Mouse (Mus musculus) lung, postnatal 0 days (tissue): ENCODE data around the gene Sirt6. TPM values are rescaled to one million over a fixed set of nuclear protein-coding genes. Genes with fewer than 3 reads are reported as not detected.
A peak's percentile ranks its signal among the peaks of the same experiment; 100 is the strongest.

Source experiments
- ATAC-seq: fragments of 200-750 bp; cut with Nextera tagmentation; 2 replicates; pipeline ENCODE4 v1.8.0; 2017; ENCODE audit warnings: moderate library complexity
- DNase-seq: peaks from one replicate; pipeline ENCODE4 v3.0.0-alpha.2; 2016; ENCODE audit warnings: low spot score
- H3K27ac ChIP-seq: fragments of 300-500 bp; sonication (generic); 2 replicates; pipeline ENCODE4 v1.5.1; 2014; ENCODE audit warnings: antibody characterized with exemption, mild to moderate bottlenecking, low read length, mixed read lengths
- H3K27me3 ChIP-seq: fragments of 300-500 bp; sonication (generic); replicated peaks from 2 replicates; pipeline ENCODE4 v1.6.1; 2014; ENCODE audit warnings: low read length, mixed read lengths; ENCODE audit not compliant: insufficient read depth
- H3K36me3 ChIP-seq: fragments of 300-500 bp; sonication (generic); 2 replicates; pipeline ENCODE4 v1.6.1; 2014; ENCODE audit warnings: low read length, mixed read lengths; ENCODE audit not compliant: insufficient read depth
- H3K4me1 ChIP-seq: fragments of 300-500 bp; sonication (generic); 2 replicates; pipeline ENCODE4 v1.6.1; 2014; ENCODE audit warnings: antibody characterized with exemption, low read depth, low read length, mixed read lengths; ENCODE audit not compliant: insufficient read depth
- H3K4me2 ChIP-seq: fragments of 300-500 bp; sonication (generic); replicated peaks from 2 replicates; pipeline ENCODE4 v1.6.1; 2014; ENCODE audit warnings: low read depth, mild to moderate bottlenecking, low read length, moderate library complexity, mixed read lengths
- H3K4me3 ChIP-seq: fragments of 300-500 bp; sonication (generic); 2 replicates; pipeline ENCODE4 v1.5.1; 2014; ENCODE audit warnings: low read depth, low read length
- H3K9ac ChIP-seq: fragments of 300-500 bp; sonication (generic); replicated peaks from 2 replicates; pipeline ENCODE4 v1.6.1; 2014; ENCODE audit warnings: low read depth, mild to moderate bottlenecking
- H3K9me3 ChIP-seq: fragments of 300-500 bp; sonication (generic); 2 replicates; pipeline ENCODE4 v1.6.1; 2016; ENCODE audit warnings: low read length, mixed read lengths
- CTCF ChIP-seq: IDR thresholded peaks from 2 replicates; pipeline ENCODE4 v1.5.1; 2016; ENCODE audit warnings: antibody characterized with exemption, mild to moderate bottlenecking
- EP300 ChIP-seq: IDR thresholded peaks from 2 replicates; pipeline ENCODE4 v1.6.1; 2016; ENCODE audit warnings: antibody characterized with exemption, mild to moderate bottlenecking, control low read depth
- WGBS: fragments of 180-500 bp; shearing (Covaris S2); extraction: QIAGEN DNeasy Blood & Tissue Kit; methylation state at CpG from one replicate; pipeline ENCODE4 v1.1.7; 2014; 5-methylcytosine and 5-hydroxymethylcytosine counted together
- polyA plus RNA-seq: library from polyadenylated mRNA; unstranded; fragments of >200 nt; fragmentation: Nextera tagmentation; extraction: Ambion mirVana; gene quantifications from 2 replicates; pipeline ENCODE4 v1.2.1, GENCODE M21; 2015

The Sirt6 gene
- polyA plus RNA-seq, 1 experiment from 2014 or later, result 24.1 TPM

GRCm38 (mm10) chr10:81627836-81628220, 231 bp upstream of the Sirt6 start:
- H3K9me3 ChIP-seq, result no peaks in the 10 kb centered on the region
- H3K27ac ChIP-seq, result peak overlapping the region; percentile 92
- peaks cover 13% of the 10 kb centered on the region for H3K4me1 ChIP-seq
- H3K27me3 ChIP-seq, result no peaks in the 10 kb centered on the region
- no peak for DNase-seq
- H3K4me2 ChIP-seq, result peak overlapping the region; percentile 78
- H3K9ac ChIP-seq, result peak overlapping the region; percentile 30
- 36% methylated on average over 7 of the region's 7 CpGs for WGBS
- H3K4me3 ChIP-seq, result peak overlapping the region; percentile 66
- TF ChIP-seq CTCF, result no peak
- no peak for TF ChIP-seq EP300
- ATAC-seq, result peak; percentile 29
- 0 out of 2 replicates have a peak, but pooled peaks cover 3% of the 10 kb centered on the region for H3K36me3 ChIP-seq

DNA sequence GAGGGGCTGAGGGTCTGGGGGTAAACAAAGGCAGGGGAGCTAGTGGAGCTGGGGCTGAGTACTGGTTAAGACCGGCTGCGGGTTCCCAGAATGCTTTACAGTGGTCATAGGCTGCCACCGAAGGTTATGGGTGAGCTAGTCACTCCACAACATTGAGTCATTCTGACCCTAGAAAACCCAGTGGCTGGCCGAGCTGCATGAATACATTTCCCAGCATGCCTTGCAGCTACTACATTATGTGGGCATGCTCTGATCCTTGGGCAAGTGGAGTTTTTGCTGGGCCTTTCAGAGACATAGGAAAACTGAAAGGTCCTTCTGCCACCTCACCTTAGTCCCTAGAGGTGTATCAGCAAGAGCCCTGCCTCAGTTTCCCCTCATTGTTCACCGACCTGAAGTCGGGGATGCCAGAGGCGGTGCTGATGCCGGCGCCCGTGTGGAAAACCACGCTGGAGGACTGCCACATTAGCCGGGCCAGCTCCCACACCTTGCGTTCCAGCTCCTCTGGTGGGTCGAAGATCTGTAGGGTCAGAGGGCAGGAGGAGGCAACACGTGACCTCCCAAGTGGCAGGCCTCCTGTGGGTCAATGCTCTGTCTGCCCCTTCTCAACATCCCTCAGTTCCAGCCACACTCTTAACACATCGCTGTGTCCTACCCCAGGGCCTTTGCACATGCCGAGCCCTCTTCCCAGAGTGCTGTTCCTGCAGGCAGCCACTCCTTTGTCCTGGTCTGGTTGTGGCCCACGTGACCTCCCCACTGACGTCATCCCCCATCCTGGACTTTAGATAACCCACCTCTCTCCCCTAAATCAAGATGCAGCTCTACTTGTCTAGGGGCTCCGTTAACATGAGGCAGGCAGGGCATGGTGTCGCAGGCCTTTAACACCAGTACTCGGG, 1.2 kb downstream of the Sirt6 start:
- DNase-seq, result peak; percentile 33
- H3K4me3 ChIP-seq, result peak overlapping the region; percentile 66
- no peak overlapping the region for H3K9ac ChIP-seq
- 90% methylated on average over 22 of the region's 22 CpGs for WGBS
- H3K36me3 ChIP-seq, result peaks cover 14% of the 10 kb centered on the region; the same call in 1 of the 2 replicates
- H3K4me2 ChIP-seq, result peak overlapping the region; percentile 78
- H3K4me1 ChIP-seq, result peaks cover 13% of the 10 kb centered on the region
- TF ChIP-seq CTCF (no peak), EP300 (no peak)
- peak overlapping the region; percentile 92; the same call in 1 of the 2 replicates for H3K27ac ChIP-seq
- H3K27me3 ChIP-seq, result no peaks in the 10 kb centered on the region
- no peak for ATAC-seq
- H3K9me3 ChIP-seq, result no peaks in the 10 kb centered on the region

DNA sequence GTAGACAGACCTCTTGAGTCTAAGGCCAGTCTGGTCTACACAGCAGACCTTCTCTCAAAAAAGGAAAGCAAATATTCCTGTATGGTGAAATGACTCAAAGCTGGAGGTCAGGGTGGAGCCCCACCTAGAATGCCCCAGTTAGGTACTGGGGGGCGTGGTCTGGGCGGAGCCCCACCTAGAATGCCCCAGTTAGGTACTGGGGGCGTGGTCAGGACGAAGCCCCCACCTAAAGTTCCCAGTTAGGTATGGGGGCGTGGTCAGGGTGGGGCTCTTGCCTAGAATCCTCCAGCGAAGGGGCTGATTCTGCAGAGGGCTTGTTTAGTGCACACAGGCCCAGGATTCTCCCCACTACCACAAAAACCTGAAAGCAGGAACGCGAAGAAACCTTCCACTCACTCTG, 4.2 kb downstream of the Sirt6 start:
- Histone ChIP-seq H3K4me1 (peaks cover 13% of the 10 kb centered on the region), H3K9me3 (no peaks in the 10 kb centered on the region; the same call in 1 of the 2 replicates), H3K4me2 (no peak overlapping the region), H3K4me3 (no peak overlapping the region), H3K27me3 (no peaks in the 10 kb centered on the region), H3K27ac (no peak overlapping the region), H3K9ac (no peak overlapping the region), H3K36me3 (peaks cover 16% of the 10 kb centered on the region; the same call in 1 of the 2 replicates)
- DNase-seq (peak; percentile 48), ATAC-seq (no peak)
- WGBS, result 63% methylated on average over 8 of the region's 8 CpGs
- TF ChIP-seq EP300, result no peak
- no peak for TF ChIP-seq CTCF

DNA sequence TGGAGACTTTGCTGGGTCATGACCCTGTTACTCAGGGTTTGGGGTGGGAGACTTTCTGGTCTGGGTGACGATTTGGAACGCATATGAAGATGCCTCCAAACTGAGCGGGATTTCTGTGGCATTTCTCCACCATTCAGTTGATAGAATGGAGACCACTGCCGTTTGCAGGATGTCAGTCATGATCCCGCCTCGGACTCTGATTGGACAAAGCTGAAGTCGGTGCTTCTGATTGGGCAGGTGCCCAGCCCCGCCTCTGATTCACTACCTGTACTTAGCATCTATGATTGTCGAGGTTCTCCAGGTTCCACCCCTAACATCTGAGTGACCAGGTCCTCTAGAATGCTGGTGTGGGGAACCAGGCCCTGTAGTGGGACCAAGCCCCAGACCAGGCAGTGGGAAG, 6.8 kb downstream of the Sirt6 start:
- WGBS, result 52% methylated on average over 9 of the region's 9 CpGs
- no peaks in the 10 kb centered on the region; the same call in 1 of the 2 replicates for H3K9me3 ChIP-seq
- no peaks in the 10 kb centered on the region for H3K4me1 ChIP-seq
- no peak overlapping the region for H3K27ac ChIP-seq
- no peak overlapping the region for H3K4me3 ChIP-seq
- DNase-seq, result no peak
- no peaks in the 10 kb centered on the region for H3K27me3 ChIP-seq
- TF ChIP-seq CTCF (no peak), EP300 (no peak)
- no peak overlapping the region for H3K4me2 ChIP-seq
- H3K36me3 ChIP-seq, result peaks cover 16% of the 10 kb centered on the region; the same call in 1 of the 2 replicates
- no peak for ATAC-seq
- no peak overlapping the region for H3K9ac ChIP-seq

DNA sequence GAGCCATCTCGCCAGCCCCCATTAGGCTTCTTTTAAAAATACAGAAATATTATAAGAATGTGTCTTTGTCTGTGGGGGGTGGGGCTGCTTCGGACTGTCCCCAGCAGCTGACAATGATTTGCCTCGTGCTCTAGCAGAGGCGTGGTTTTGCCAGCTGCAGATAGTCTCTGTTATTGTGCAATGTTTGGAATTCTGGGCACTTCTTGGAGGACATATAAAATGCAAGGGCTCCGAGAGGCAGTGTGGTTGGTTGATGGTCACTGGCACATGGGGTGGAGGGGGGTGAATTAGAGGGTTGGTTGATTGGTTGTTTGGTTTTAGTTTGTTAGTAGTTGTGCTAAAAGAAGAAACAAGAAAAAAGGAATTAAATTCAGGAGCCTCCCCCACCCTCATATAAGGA, 7.6 kb downstream of the Sirt6 start:
- no peak overlapping the region for H3K9ac ChIP-seq
- H3K27ac ChIP-seq, result no peak overlapping the region
- 60% methylated on average over 5 of the region's 5 CpGs for WGBS
- H3K27me3 ChIP-seq, result no peaks in the 10 kb centered on the region
- H3K4me3 ChIP-seq, result no peak overlapping the region
- peaks cover 13% of the 10 kb centered on the region; the same call in 1 of the 2 replicates for H3K36me3 ChIP-seq
- H3K9me3 ChIP-seq, result no peaks in the 10 kb centered on the region; the same call in 1 of the 2 replicates
- no peaks in the 10 kb centered on the region for H3K4me1 ChIP-seq
- ATAC-seq (no peak), DNase-seq (no peak)
- H3K4me2 ChIP-seq, result no peak overlapping the region
- TF ChIP-seq EP300, result no peak

- Histone ChIP-seq H3K27me3 (no peaks in the 10 kb centered on the region), H3K36me3 (no peaks in the 10 kb centered on the region), H3K27ac (no peak overlapping the region), H3K4me3 (no peak overlapping the region), H3K4me1 (no peaks in the 10 kb centered on the region), H3K4me2 (no peak overlapping the region), H3K9me3 (no peaks in the 10 kb centered on the region; the same call in none of the 2 replicates), H3K9ac (no peak overlapping the region)
- ATAC-seq, result no peak
- no peak for DNase-seq
- WGBS, result 54% methylated on average over 6 of the region's 6 CpGs
- TF ChIP-seq CTCF, result no peak
- no peak for TF ChIP-seq EP300
Measured at GRCm38 (mm10) chr10:81615486-81615885, 12.1 kb downstream of the Sirt6 start.
